Comparison of ENCODE assay signal across 9 mouse cellular contexts in the genomic region with DNA sequence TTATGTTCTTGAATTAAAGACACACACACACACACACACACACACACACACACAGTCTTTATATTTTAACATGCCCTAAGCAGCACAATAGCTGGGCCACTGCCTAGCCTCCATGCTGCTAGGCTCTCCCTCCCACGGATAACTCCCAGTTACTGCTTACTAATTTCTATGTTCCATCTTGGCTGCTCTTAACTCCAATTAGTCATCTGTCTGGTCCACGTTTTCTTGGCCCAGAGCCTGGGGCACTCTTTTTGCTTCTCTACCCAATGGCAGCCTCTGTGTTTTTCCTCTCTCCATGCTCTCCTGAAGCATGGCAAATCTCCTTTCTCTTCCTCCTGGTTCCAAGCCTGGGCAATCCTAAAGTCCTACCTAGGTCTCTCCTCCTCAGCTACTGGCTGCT. TPM values are rescaled to one million over a fixed set of nuclear protein-coding genes. Genes with fewer than 3 reads are reported as not detected.
DNase-seq lines count a peak whose midpoint lies in the region; ATAC-seq and TF ChIP-seq lines count a peak whose summit lies in the region.
"Had no signal": no experiment of that assay in that cellular context is flagged by ENCODE, and none has a peak within 500 bp of the region (broad histone marks: within the 10 kb centered on the region; RNA-seq: fewer than 3 reads in every experiment).

No protein-coding gene starts in this region.

- CTCF ChIA-PET in Patski (lab: Charles Lee): interaction anchor here (1.4 kb wide), 1 partner anchor 12 kb away, joined by 5 read pairs; no protein-coding TSS in a partner anchor

- H3K27ac ChIP-seq in hindbrain, postnatal 0 days: no peak overlapping the region
- H3K27ac ChIP-seq in hindbrain, embryonic 13.5 days: no peak overlapping the region
- no peak overlapping the region for H3K27ac ChIP-seq in limb, embryonic 10.5 days
- H3K27ac ChIP-seq: heart, embryonic 15.5 days had no signal

- no peaks in the 10 kb centered on the region for H3K36me3 ChIP-seq in hindbrain, postnatal 0 days (ENCODE audit: insufficient read depth, low read length)
- H3K36me3 ChIP-seq in hindbrain, embryonic 13.5 days: no peaks in the 10 kb centered on the region
- H3K36me3 ChIP-seq in limb, embryonic 10.5 days: no peaks in the 10 kb centered on the region
- H3K36me3 ChIP-seq: heart, embryonic 15.5 days had no signal

- no peak for TF ChIP-seq CTCF in hindbrain, postnatal 0 days (IDR thresholded peaks at IDR 0.05; ENCODE audit: low read depth)
- TF ChIP-seq CTCF in Patski (IDR thresholded peaks at IDR 0.05): no peak

- in situ Hi-C loops in Patski (cut with MboI; ENCODE audit: low pct_unique_long_range_greater_than_20kb): no loop called here

- no peaks in the 10 kb centered on the region for H3K27me3 ChIP-seq in hindbrain, postnatal 0 days (ENCODE audit: insufficient read depth, low read length)
- no peaks in the 10 kb centered on the region for H3K27me3 ChIP-seq in hindbrain, embryonic 13.5 days
- no peaks in the 10 kb centered on the region for H3K27me3 ChIP-seq in Patski
- H3K27me3 ChIP-seq in limb, embryonic 10.5 days (ENCODE audit: low read depth, poor library complexity, severe bottlenecking): no peaks in the 10 kb centered on the region
- H3K27me3 ChIP-seq: heart, embryonic 15.5 days had no signal

- H3K9ac ChIP-seq in hindbrain, postnatal 0 days (replicated peaks; ENCODE audit: low read length): no peak overlapping the region
- H3K9ac ChIP-seq in hindbrain, embryonic 13.5 days: no peak overlapping the region
- H3K9ac ChIP-seq: heart, embryonic 15.5 days had no signal

- intact Hi-C loops in left cerebral cortex, postnatal 36 days (cut with DNase I): no loop called here

- H3K9me3 ChIP-seq in hindbrain, postnatal 0 days (ENCODE audit: low read length): no peaks in the 10 kb centered on the region
- no peaks in the 10 kb centered on the region for H3K9me3 ChIP-seq in hindbrain, embryonic 13.5 days
- H3K9me3 ChIP-seq in limb, embryonic 10.5 days (replicated peaks): no peaks in the 10 kb centered on the region
- H3K9me3 ChIP-seq: heart, embryonic 15.5 days had no signal

- DNase-seq in hindbrain, postnatal 0 days (ENCODE audit: low spot score): peak; percentile 49
- DNase-seq in Patski (ENCODE audit: low read depth, low spot score): peak; percentile 83
- peak; percentile 52 to 57 for DNase-seq in cerebellum, postnatal 36 days
- DNase-seq in left cerebral cortex, postnatal 36 days (ENCODE audit: low spot score in 2 of 2): peak; percentile 59 to 72
- no peak for DNase-seq in limb, embryonic 10.5 days (ENCODE audit: low spot score)
- DNase-seq in urinary bladder, adult 2 months (ENCODE audit: low spot score): no peak
- no peak for DNase-seq in ovary, postnatal 14 days (ENCODE audit: low spot score)

- no peak overlapping the region for H3K4me2 ChIP-seq in hindbrain, postnatal 0 days (ENCODE audit: low read depth, low read length)
- H3K4me2 ChIP-seq in hindbrain, embryonic 13.5 days: no peak overlapping the region
- H3K4me2 ChIP-seq: heart, embryonic 15.5 days had no signal

- POLR2A ChIA-PET in Patski (lab: Charles Lee): interaction anchor here (0.6 to 0.9 kb wide), 3 partner anchors 11 to 127 kb away, joined by 3 read pairs; no protein-coding TSS in a partner anchor

- WGBS in hindbrain, postnatal 0 days: 33% methylated on average over 2 of the region's 2 CpGs
- WGBS in hindbrain, embryonic 13.5 days: 59% methylated on average over 2 of the region's 2 CpGs
- WGBS in limb, embryonic 10.5 days: 74% methylated on average over 2 of the region's 2 CpGs

- H3K4me1 ChIP-seq in hindbrain, postnatal 0 days (ENCODE audit: insufficient read depth, low read length): no peaks in the 10 kb centered on the region
- H3K4me1 ChIP-seq in hindbrain, embryonic 13.5 days (replicated peaks): no peaks in the 10 kb centered on the region
- no peaks in the 10 kb centered on the region for H3K4me1 ChIP-seq in limb, embryonic 10.5 days

- H3K4me3 ChIP-seq in hindbrain, postnatal 0 days (ENCODE audit: low read length): no peak overlapping the region
- H3K4me3 ChIP-seq in hindbrain, embryonic 13.5 days: no peak overlapping the region
- H3K4me3 ChIP-seq in limb, embryonic 10.5 days: no peak overlapping the region
- H3K4me3 ChIP-seq: heart, embryonic 15.5 days had no signal

- no peak for ATAC-seq in hindbrain, postnatal 0 days
- ATAC-seq in hindbrain, embryonic 13.5 days (ENCODE audit: low FRiP score): no peak
- ATAC-seq in Patski: no peak

RNA-seq across cellular contexts. Expression of a gene that starts 14.8 kb away (rescaled TPM):
- total RNA-seq in hindbrain, postnatal 0 days (2014; rRNA removed): 24.3 and 26.5 TPM in 2 replicates
- 9.8 and 10.4 TPM in 2 replicates for polyA plus RNA-seq in hindbrain, postnatal 0 days (2015; fragmentation: Nextera tagmentation; extraction: Ambion mirVana)
- polyA plus RNA-seq in hindbrain, embryonic 13.5 days (2015; fragmentation: Nextera tagmentation; extraction: Ambion mirVana): 15.4 and 17.0 TPM in 2 replicates
- polyA plus RNA-seq in Patski (2021): 255 TPM
- total RNA-seq in left cerebral cortex, postnatal 36 days (2021): 10 to 100 TPM; 20.5 to 26.3 TPM
- polyA plus RNA-seq in limb, embryonic 10.5 days (2016; fragmentation: Nextera tagmentation; extraction: Ambion mirVana): 38.2 and 42.4 TPM in 2 replicates
- 291 and 300 TPM in 2 replicates for polyA plus RNA-seq in urinary bladder, adult 2 months (2012; rRNA removed)

Comparison
In these comparisons a context has a peak if more than half of its experiments do, and no peak if none do; other contexts are left out.
1. DNase-seq: peak in hindbrain, postnatal 0 days (single experiment), Patski (single experiment), cerebellum, postnatal 36 days (2 of 2) and left cerebral cortex, postnatal 36 days (2 of 2); none in limb, embryonic 10.5 days (single experiment), urinary bladder, adult 2 months (single experiment) and ovary, postnatal 14 days (single experiment).